Mouse (Mus musculus) heart, embryonic 12.5 days (tissue): ENCODE results near the gene Lsm3. TPM values are rescaled to one million over a fixed set of nuclear protein-coding genes. Genes with fewer than 3 reads are reported as not detected.

ENCODE experiments used
- ATAC-seq: fragments of 200-750 bp; cut with Nextera tagmentation; 2 replicates; pipeline ENCODE4 v1.8.0; 2017; ENCODE audit warnings: moderate TSS enrichment, moderate library complexity; ENCODE audit not compliant: insufficient number of reproducible peaks, low FRiP score
- H3K27ac ChIP-seq: fragments of 300-500 bp; sonication (generic); 2 replicates; pipeline ENCODE4 v1.5.1; 2016; ENCODE audit warnings: mild to moderate bottlenecking, moderate library complexity; ENCODE audit not compliant: poor library complexity, severe bottlenecking
- H3K27me3 ChIP-seq: fragments of 300-500 bp; sonication (generic); replicated peaks from 2 replicates; pipeline ENCODE4 v1.6.1; 2016; ENCODE audit warnings: mild to moderate bottlenecking, moderate library complexity
- H3K36me3 ChIP-seq: fragments of 300-500 bp; sonication (generic); 2 replicates; pipeline ENCODE4 v1.6.1; 2016; ENCODE audit warnings: mild to moderate bottlenecking, moderate library complexity
- H3K4me1 ChIP-seq: fragments of 300-500 bp; sonication (generic); replicated peaks from 2 replicates; pipeline ENCODE4 v1.6.1; 2016; ENCODE audit warnings: mild to moderate bottlenecking
- H3K4me2 ChIP-seq: fragments of 300-500 bp; sonication (generic); 2 replicates; pipeline ENCODE4 v1.6.1; 2016; ENCODE audit warnings: mild to moderate bottlenecking, moderate library complexity
- H3K4me3 ChIP-seq: fragments of 300-500 bp; sonication (generic); 2 replicates; pipeline ENCODE4 v1.5.1; 2016; ENCODE audit warnings: mild to moderate bottlenecking
- H3K9ac ChIP-seq: fragments of 300-500 bp; sonication (generic); 2 replicates; pipeline ENCODE4 v1.6.1; 2016; ENCODE audit warnings: mild to moderate bottlenecking, moderate library complexity
- H3K9me3 ChIP-seq: fragments of 300-500 bp; sonication (generic); replicated peaks from 2 replicates; pipeline ENCODE4 v1.6.1; 2016; ENCODE audit warnings: mild to moderate bottlenecking, moderate library complexity
- WGBS: fragments of 180-500 bp; shearing (Covaris S2); methylation state at CpG from one replicate; pipeline ENCODE4 v1.1.7; 2016; 5-methylcytosine and 5-hydroxymethylcytosine counted together
- polyA plus RNA-seq: library from polyadenylated mRNA; unstranded; fragments of >200 nt; fragmentation: Nextera tagmentation; extraction: Ambion mirVana; gene quantifications from 2 replicates; pipeline ENCODE4 v1.2.1, GENCODE M21; 2016

Lsm3 gene
- polyA plus RNA-seq, 1 experiment from 2014 or later: 181 TPM

DNA sequence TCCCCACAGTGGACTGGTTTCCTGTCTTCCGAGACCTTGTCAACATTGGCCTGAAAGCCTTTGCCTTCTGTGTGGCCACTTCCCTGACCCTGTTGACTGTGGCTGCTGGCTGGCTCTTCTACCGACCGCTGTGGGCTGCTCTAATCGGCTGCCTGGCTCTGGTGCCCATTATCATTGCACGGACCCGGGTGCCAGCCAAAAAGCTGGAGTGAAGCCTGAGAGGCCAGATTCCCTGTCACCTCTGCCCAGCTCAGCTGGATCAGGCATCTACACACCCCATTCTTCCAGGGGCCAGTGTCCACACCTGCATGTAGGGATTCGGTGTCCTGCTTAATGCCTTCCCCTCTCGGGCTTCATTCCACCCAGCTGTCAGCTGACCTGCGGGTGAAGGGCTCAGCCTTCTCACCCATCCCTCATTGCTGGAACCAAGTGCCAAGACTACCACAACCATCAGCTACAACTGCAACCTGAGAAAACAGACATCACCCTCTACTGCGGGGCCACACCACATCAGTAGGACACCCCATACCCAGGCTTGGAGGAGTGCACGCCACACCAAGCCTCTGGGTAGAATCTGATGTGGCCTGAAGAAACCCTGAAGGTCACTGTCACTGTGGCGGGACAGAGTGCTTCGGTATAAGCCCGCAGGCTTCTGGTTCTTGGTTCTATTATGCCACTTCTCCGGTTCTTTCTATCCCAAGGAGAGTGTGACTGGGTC, 28.8 kb upstream of the Lsm3 start:
- Histone ChIP-seq H3K36me3 (peaks cover 85% of the 10 kb centered on the region), H3K4me1 (peaks cover 17% of the 10 kb centered on the region)
- 90% methylated on average over 15 of the region's 15 CpGs for WGBS

GRCm38 (mm10) chr6:91488496-91489212, 27.1 kb upstream of the Lsm3 start:
- peaks cover 80% of the 10 kb centered on the region for H3K36me3 ChIP-seq
- no peak overlapping the region for H3K4me3 ChIP-seq
- no peaks in the 10 kb centered on the region for H3K27me3 ChIP-seq
- no peak overlapping the region for H3K27ac ChIP-seq
- H3K4me2 ChIP-seq: no peak overlapping the region
- H3K9me3 ChIP-seq: no peaks in the 10 kb centered on the region
- ATAC-seq: no peak
- H3K9ac ChIP-seq: no peak overlapping the region
- peaks cover 13% of the 10 kb centered on the region for H3K4me1 ChIP-seq
- WGBS: 59% methylated on average over 9 of the region's 9 CpGs

More for the DNA sequence above, 28.8 kb upstream of the Lsm3 start:
- no peak overlapping the region for H3K4me3 ChIP-seq
- ATAC-seq: no peak
- H3K27me3 ChIP-seq: no peaks in the 10 kb centered on the region
- H3K9me3 ChIP-seq: no peaks in the 10 kb centered on the region
- H3K9ac ChIP-seq: no peak overlapping the region
- H3K4me2 ChIP-seq: no peak overlapping the region
- no peak overlapping the region for H3K27ac ChIP-seq

- WGBS: 75% methylated on average over 10 of the region's 10 CpGs
- H3K36me3 ChIP-seq: peaks cover 78% of the 10 kb centered on the region
- H3K27ac ChIP-seq: no peak overlapping the region
- no peaks in the 10 kb centered on the region for H3K9me3 ChIP-seq
- H3K4me2 ChIP-seq: no peak overlapping the region
- H3K9ac ChIP-seq: no peak overlapping the region
- no peak overlapping the region for H3K4me3 ChIP-seq
- ATAC-seq: no peak
- peaks cover 13% of the 10 kb centered on the region for H3K4me1 ChIP-seq
- H3K27me3 ChIP-seq: no peaks in the 10 kb centered on the region
These were observed 25.9 kb upstream of the Lsm3 start for GRCm38 (mm10) chr6:91489872-91490271.

DNA sequence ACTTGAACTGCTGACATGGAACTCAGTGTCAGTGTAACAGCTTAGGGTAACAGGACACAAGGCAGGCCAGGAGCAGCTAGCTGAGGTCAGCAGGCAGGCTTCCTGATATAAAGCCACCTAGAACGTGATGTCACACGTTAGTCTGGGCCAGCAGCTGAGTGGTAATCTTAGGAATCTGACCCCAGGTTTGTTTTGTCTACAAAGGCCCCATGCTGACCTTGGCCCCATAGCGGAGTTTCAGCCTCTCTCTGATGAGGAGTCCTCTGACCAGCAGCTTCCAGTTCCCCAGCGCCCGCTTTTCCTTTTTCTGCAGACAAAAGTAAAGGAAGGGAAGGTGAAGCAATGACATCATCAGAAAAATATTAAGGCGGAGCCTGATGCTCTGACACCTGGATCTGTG, 24.7 kb upstream of the Lsm3 start:
- WGBS: 67% methylated on average over 6 of the region's 6 CpGs
- Histone ChIP-seq H3K27ac (no peak overlapping the region), H3K9ac (no peak overlapping the region), H3K9me3 (no peaks in the 10 kb centered on the region), H3K27me3 (no peaks in the 10 kb centered on the region), H3K4me3 (no peak overlapping the region), H3K4me1 (peaks cover 13% of the 10 kb centered on the region), H3K36me3 (peaks cover 78% of the 10 kb centered on the region), H3K4me2 (no peak overlapping the region)
- no peak for ATAC-seq

DNA sequence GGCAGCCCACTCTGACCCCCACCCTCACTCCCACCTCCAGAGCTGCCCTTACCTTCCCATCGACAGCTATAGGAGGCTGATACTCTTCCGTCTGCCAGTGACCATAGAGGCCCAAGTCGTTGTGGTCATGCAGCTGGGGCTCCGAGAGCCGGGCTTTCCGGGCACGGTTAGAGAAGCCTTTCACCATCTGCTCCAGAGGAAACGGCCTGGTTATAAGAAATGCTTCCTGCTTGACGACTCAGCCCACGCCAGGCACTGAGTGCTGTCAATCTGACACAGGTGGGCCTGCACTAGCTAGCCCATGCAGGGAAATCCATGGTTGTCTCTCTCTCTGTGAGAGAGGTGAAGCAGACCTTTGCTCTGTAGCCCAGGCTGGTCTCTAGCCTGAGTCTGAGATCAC, 22.7 kb upstream of the Lsm3 start:
- ATAC-seq: no peak
- no peak overlapping the region for H3K9ac ChIP-seq
- H3K4me1 ChIP-seq: peaks cover 13% of the 10 kb centered on the region
- H3K27ac ChIP-seq: no peak overlapping the region
- H3K4me2 ChIP-seq: no peak overlapping the region
- peaks cover 77% of the 10 kb centered on the region for H3K36me3 ChIP-seq
- no peaks in the 10 kb centered on the region for H3K27me3 ChIP-seq
- WGBS: 81% methylated on average over 10 of the region's 10 CpGs
- no peaks in the 10 kb centered on the region for H3K9me3 ChIP-seq
- H3K4me3 ChIP-seq: no peak overlapping the region

GRCm38 (mm10) chr6:91494526-91494925, 21.2 kb upstream of the Lsm3 start:
- Histone ChIP-seq H3K9ac (no peak overlapping the region), H3K9me3 (no peaks in the 10 kb centered on the region), H3K27ac (no peak overlapping the region), H3K36me3 (peaks cover 90% of the 10 kb centered on the region), H3K4me2 (no peak overlapping the region), H3K4me1 (0 out of 2 replicates have a peak, but pooled peaks cover 6% of the 10 kb centered on the region), H3K27me3 (no peaks in the 10 kb centered on the region), H3K4me3 (no peak overlapping the region)
- WGBS: 83% methylated on average over 8 of the region's 8 CpGs
- no peak for ATAC-seq

DNA sequence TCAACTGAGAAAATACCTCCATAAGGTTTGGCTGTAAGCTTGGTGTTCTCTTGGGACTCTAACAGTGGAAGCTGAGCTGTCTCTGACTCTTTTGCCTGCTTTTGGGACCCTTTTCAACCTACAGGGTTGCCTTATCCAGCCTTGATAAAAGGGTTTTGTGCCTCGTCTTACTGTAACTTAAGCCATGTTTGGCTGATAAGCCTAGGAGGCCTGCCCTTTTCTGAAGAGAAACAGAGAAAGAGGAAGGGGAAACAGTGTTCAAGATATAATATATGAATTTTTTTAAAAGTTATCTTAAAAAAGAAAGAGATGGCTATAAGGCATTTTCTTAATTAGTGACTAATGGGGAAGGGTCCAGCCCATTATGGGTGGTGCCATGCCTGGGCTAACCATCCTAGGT, 12.4 kb upstream of the Lsm3 start:
- Histone ChIP-seq H3K4me3 (no peak overlapping the region), H3K27ac (no peak overlapping the region), H3K36me3 (peaks cover 95% of the 10 kb centered on the region), H3K27me3 (no peaks in the 10 kb centered on the region), H3K4me1 (no peaks in the 10 kb centered on the region), H3K9me3 (0 out of 2 replicates have a peak, but pooled peaks cover 3% of the 10 kb centered on the region), H3K4me2 (no peak overlapping the region), H3K9ac (no peak overlapping the region)
- ATAC-seq: no peak
- WGBS: 69% methylated on average over 1 of the region's 1 CpGs

DNA sequence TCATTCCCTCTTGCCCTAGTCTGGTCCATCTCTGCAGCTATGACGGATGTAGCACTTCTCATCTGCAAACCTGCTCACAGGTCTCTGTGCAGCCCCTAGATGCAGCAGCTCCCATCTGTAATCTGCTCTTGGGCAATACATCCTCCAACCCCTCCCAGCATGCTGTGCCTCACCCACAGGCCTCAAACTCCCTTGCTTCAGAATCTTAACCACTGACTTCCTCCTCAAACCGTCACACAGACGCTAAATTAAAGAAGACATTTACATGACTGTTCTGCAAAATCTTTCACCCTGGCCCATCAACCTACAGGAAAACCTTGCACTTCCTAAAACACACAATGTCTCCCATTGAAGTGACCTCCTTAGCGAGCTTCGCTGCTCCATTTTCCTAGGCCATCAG, 9.7 kb upstream of the Lsm3 start:
- no peak overlapping the region for H3K27ac ChIP-seq
- ATAC-seq: no peak
- no peaks in the 10 kb centered on the region for H3K4me1 ChIP-seq
- 0 out of 2 replicates have a peak, but pooled peaks cover 3% of the 10 kb centered on the region for H3K9me3 ChIP-seq
- no peaks in the 10 kb centered on the region for H3K27me3 ChIP-seq
- peaks cover 69% of the 10 kb centered on the region for H3K36me3 ChIP-seq
- no peak overlapping the region for H3K4me2 ChIP-seq
- H3K4me3 ChIP-seq: no peak overlapping the region
- H3K9ac ChIP-seq: no peak overlapping the region
- 86% methylated on average over 5 of the region's 5 CpGs for WGBS

DNA sequence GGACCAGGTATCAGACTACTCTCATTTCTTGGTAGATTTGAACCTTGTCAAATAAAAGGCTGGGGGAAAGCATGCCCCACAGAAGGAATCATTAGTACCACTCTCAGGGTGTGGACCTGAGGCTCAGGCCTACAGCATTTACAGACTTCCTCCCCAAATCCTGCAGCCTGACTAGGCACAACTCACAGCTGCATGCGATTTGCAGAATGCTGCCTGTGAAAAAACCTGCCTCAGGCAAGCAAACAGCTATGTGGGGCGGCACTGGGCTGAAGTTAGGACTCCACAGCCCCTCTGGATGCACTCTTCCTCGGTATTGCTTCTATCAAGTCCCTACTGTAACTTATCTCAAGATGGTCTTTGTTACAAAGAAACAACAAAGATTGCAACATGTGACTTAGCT, 7.7 kb upstream of the Lsm3 start:
- 87% methylated on average over 3 of the region's 3 CpGs for WGBS
- no peak overlapping the region for H3K27ac ChIP-seq
- H3K36me3 ChIP-seq: peaks cover 53% of the 10 kb centered on the region
- H3K9ac ChIP-seq: no peak overlapping the region
- ATAC-seq: no peak
- no peaks in the 10 kb centered on the region for H3K27me3 ChIP-seq
- no peak overlapping the region for H3K4me2 ChIP-seq
- H3K4me1 ChIP-seq: no peaks in the 10 kb centered on the region
- no peak overlapping the region for H3K4me3 ChIP-seq
- H3K9me3 ChIP-seq: 0 out of 2 replicates have a peak, but pooled peaks cover 3% of the 10 kb centered on the region

GRCm38 (mm10) chr6:91509326-91509725, 6.4 kb upstream of the Lsm3 start:
- no peak for ATAC-seq
- H3K27me3 ChIP-seq: no peaks in the 10 kb centered on the region
- no peak overlapping the region for H3K4me3 ChIP-seq
- no peaks in the 10 kb centered on the region for H3K9me3 ChIP-seq
- no peak overlapping the region for H3K27ac ChIP-seq
- no peak overlapping the region for H3K4me2 ChIP-seq
- no peaks in the 10 kb centered on the region for H3K4me1 ChIP-seq
- WGBS: 33% methylated on average over 7 of the region's 7 CpGs
- no peak overlapping the region for H3K9ac ChIP-seq
- H3K36me3 ChIP-seq: peaks cover 40% of the 10 kb centered on the region

- Histone ChIP-seq H3K9ac (no peak overlapping the region), H3K36me3 (peaks cover 31% of the 10 kb centered on the region), H3K4me1 (peaks cover 5% of the 10 kb centered on the region), H3K27ac (no peak overlapping the region), H3K27me3 (no peaks in the 10 kb centered on the region), H3K4me3 (no peak overlapping the region), H3K9me3 (no peaks in the 10 kb centered on the region), H3K4me2 (no peak overlapping the region)
- ATAC-seq: no peak
- WGBS: 73% methylated on average over 10 of the region's 10 CpGs
These were observed 5.5 kb upstream of the Lsm3 start for GRCm38 (mm10) chr6:91510211-91510610.
